Mouse (Mus musculus) stomach, postnatal 0 days (tissue): Measurements from ENCODE around the gene Armc9.

ENCODE experiments used
- CTCF ChIP-seq: IDR thresholded peaks from 2 replicates; pipeline ENCODE4 v1.5.1; 2016; ENCODE audit warnings: antibody characterized with exemption, low read depth, mild to moderate bottlenecking, moderate library complexity
- EP300 ChIP-seq: optimal IDR thresholded peaks from 2 replicates; pipeline ENCODE3; 2016; ENCODE audit warnings: antibody characterized with exemption

DNA sequence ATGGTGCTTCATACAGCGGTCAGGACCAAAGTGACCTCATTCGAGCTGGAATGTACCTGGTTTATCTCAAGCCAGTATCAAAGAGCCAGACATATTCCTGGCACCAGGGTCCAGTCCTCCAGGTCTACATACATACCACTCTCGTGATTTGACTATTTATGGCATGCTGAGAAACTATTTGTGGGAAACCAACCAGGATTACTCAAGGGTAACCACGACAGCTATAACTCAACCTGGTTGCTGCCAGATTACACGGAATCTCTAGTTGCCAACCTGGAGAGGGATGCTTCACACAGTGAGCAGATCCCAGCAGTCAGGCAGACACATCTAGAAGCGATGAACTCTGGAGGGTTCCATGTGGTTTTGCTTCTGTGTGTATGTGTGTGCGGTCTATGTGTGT, 3.2 kb upstream of the Armc9 start:
- no peak for TF ChIP-seq CTCF
- TF ChIP-seq EP300: no peak
